Mouse (Mus musculus) macrophage (primary cell): Measurements from ENCODE around the gene Atxn7. TPM values are rescaled to one million over a fixed set of nuclear protein-coding genes. Genes with fewer than 3 reads are reported as not detected.

Source experiments
- H3K27ac ChIP-seq: fragments of 350-480 bp; formaldehyde crosslinking; 2 replicates; pipeline ENCODE4 v1.9.0; 2021
- H3K36me3 ChIP-seq: fragments of 350-480 bp; formaldehyde crosslinking; 2 replicates; pipeline ENCODE4 v1.9.0; 2021; ENCODE audit errors: inconsistent target
- H3K4me3 ChIP-seq: fragments of 350-480 bp; formaldehyde crosslinking; 2 replicates; pipeline ENCODE4 v1.9.0; 2021; ENCODE audit errors: inconsistent target
- H3K79me2 ChIP-seq: fragments of 350-480 bp; formaldehyde crosslinking; 2 replicates; pipeline ENCODE4 v1.9.0; 2021; ENCODE audit errors: inconsistent target
- WGBS: methylation state at CpG from one replicate; pipeline ENCODE4 v1.1.7; 2026; ENCODE audit warnings: inconsistent platforms; ENCODE audit not compliant: missing documents; 5-methylcytosine and 5-hydroxymethylcytosine counted together
- polyA plus RNA-seq: library from polyadenylated mRNA; stranded (reverse); fragments of 250-400 nt; gene quantifications from 3 replicates; pipeline ENCODE4 v1.2.4, GENCODE M21; 2018; ENCODE audit warnings: inconsistent platforms

Gene Atxn7
- polyA plus RNA-seq, 1 experiment from 2014 or later, result 6.7 TPM

GRCm38 (mm10) chr14:14062531-14063245 is 101.4 kb downstream of the Atxn7 start:
- no peak overlapping the region for H3K4me3 ChIP-seq
- 98% methylated on average over 11 of the region's 11 CpGs for WGBS
- H3K79me2 ChIP-seq, result peaks cover 14% of the 10 kb centered on the region; the same call in 1 of the 2 replicates

GRCm38 (mm10) chr14:14063382-14063781 is 102.1 kb downstream of the Atxn7 start:
- Histone ChIP-seq H3K27ac (no peak overlapping the region), H3K36me3 (0 out of 2 replicates have a peak, but pooled peaks cover 7% of the 10 kb centered on the region), H3K4me3 (no peak overlapping the region), H3K79me2 (peaks cover 14% of the 10 kb centered on the region; the same call in 1 of the 2 replicates)
- WGBS, result 79% methylated on average over 5 of the region's 5 CpGs

More at GRCm38 (mm10) chr14:14062531-14063245, 101.4 kb downstream of the Atxn7 start:
- 0 out of 2 replicates have a peak, but pooled peaks cover 7% of the 10 kb centered on the region for H3K36me3 ChIP-seq
- H3K27ac ChIP-seq, result no peak overlapping the region

- Histone ChIP-seq H3K4me3 (no peak overlapping the region), H3K79me2 (peaks cover 14% of the 10 kb centered on the region; the same call in 1 of the 2 replicates), H3K36me3 (no peaks in the 10 kb centered on the region), H3K27ac (no peak overlapping the region)
- 8% methylated on average over 5 of the region's 5 CpGs for WGBS
Measured at GRCm38 (mm10) chr14:14064486-14065141, 103.4 kb downstream of the Atxn7 start.

- H3K36me3 ChIP-seq, result no peaks in the 10 kb centered on the region
- H3K4me3 ChIP-seq, result no peak overlapping the region
- 53% methylated on average over 4 of the region's 4 CpGs for WGBS
- H3K79me2 ChIP-seq, result peaks cover 14% of the 10 kb centered on the region; the same call in 1 of the 2 replicates
- no peak overlapping the region for H3K27ac ChIP-seq
Measured at GRCm38 (mm10) chr14:14065142-14065498, 103.9 kb downstream of the Atxn7 start.

- Histone ChIP-seq H3K27ac (no peak overlapping the region), H3K36me3 (0 out of 2 replicates have a peak, but pooled peaks cover 4% of the 10 kb centered on the region), H3K4me3 (no peak overlapping the region), H3K79me2 (peaks cover 14% of the 10 kb centered on the region; the same call in 1 of the 2 replicates)
- WGBS, result 69% methylated on average over 6 of the region's 6 CpGs
Measured at GRCm38 (mm10) chr14:14066241-14066640, 105.0 kb downstream of the Atxn7 start.

- peak overlapping the region; percentile 84 for H3K27ac ChIP-seq
- peaks cover 4% of the 10 kb centered on the region; the same call in 1 of the 2 replicates for H3K36me3 ChIP-seq
- peaks cover 12% of the 10 kb centered on the region; the same call in 1 of the 2 replicates for H3K79me2 ChIP-seq
- H3K4me3 ChIP-seq, result peak overlapping the region; percentile 28
- under 1% methylated on average over 10 of the region's 10 CpGs for WGBS
Measured at GRCm38 (mm10) chr14:14067648-14068472, 106.6 kb downstream of the Atxn7 start.

- WGBS, result 8% methylated on average over 2 of the region's 3 CpGs
- peak overlapping the region; percentile 28; the same call in 1 of the 2 replicates for H3K4me3 ChIP-seq
- peak overlapping the region; percentile 84 for H3K27ac ChIP-seq
- peaks cover 4% of the 10 kb centered on the region; the same call in 1 of the 2 replicates for H3K36me3 ChIP-seq
- peaks cover 5% of the 10 kb centered on the region; the same call in 1 of the 2 replicates for H3K79me2 ChIP-seq
Measured at GRCm38 (mm10) chr14:14068553-14068952, 107.3 kb downstream of the Atxn7 start.

- Histone ChIP-seq H3K27ac (no peak overlapping the region), H3K4me3 (no peak overlapping the region), H3K79me2 (peaks cover 5% of the 10 kb centered on the region; the same call in 1 of the 2 replicates), H3K36me3 (peaks cover 4% of the 10 kb centered on the region; the same call in 1 of the 2 replicates)
- WGBS, result 89% methylated on average over 6 of the region's 6 CpGs
Measured at GRCm38 (mm10) chr14:14070541-14071315, 109.5 kb downstream of the Atxn7 start.

GRCm38 (mm10) chr14:14071456-14071855 is 110.2 kb downstream of the Atxn7 start:
- H3K27ac ChIP-seq, result no peak overlapping the region
- no peak overlapping the region for H3K4me3 ChIP-seq
- WGBS, result 83% methylated on average over 4 of the region's 4 CpGs

GRCm38 (mm10) chr14:14080604-14081194 is 119.5 kb downstream of the Atxn7 start:
- WGBS, result 97% methylated on average over 6 of the region's 6 CpGs
- Histone ChIP-seq H3K27ac (no peak overlapping the region), H3K79me2 (peaks cover 8% of the 10 kb centered on the region; the same call in 1 of the 2 replicates), H3K4me3 (no peak overlapping the region), H3K36me3 (no peaks in the 10 kb centered on the region)

More at GRCm38 (mm10) chr14:14071456-14071855, 110.2 kb downstream of the Atxn7 start:
- Histone ChIP-seq H3K36me3 (peaks cover 4% of the 10 kb centered on the region; the same call in 1 of the 2 replicates), H3K79me2 (peaks cover under 1% of the 10 kb centered on the region; the same call in 1 of the 2 replicates)

- Histone ChIP-seq H3K79me2 (peaks cover 8% of the 10 kb centered on the region; the same call in 1 of the 2 replicates), H3K27ac (no peak overlapping the region), H3K4me3 (no peak overlapping the region), H3K36me3 (peaks cover under 1% of the 10 kb centered on the region; the same call in 1 of the 2 replicates)
- 85% methylated on average over 8 of the region's 8 CpGs for WGBS
Measured at GRCm38 (mm10) chr14:14083811-14084210, 122.6 kb downstream of the Atxn7 start.

GRCm38 (mm10) chr14:14086711-14087263 is 125.5 kb downstream of the Atxn7 start:
- Histone ChIP-seq H3K36me3 (peaks cover 26% of the 10 kb centered on the region), H3K27ac (no peak overlapping the region), H3K4me3 (no peak overlapping the region), H3K79me2 (peaks cover 8% of the 10 kb centered on the region; the same call in 1 of the 2 replicates)
- 82% methylated on average over 4 of the region's 4 CpGs for WGBS

- H3K4me3 ChIP-seq, result no peak overlapping the region
- WGBS, result 65% methylated on average over 6 of the region's 6 CpGs
- H3K79me2 ChIP-seq, result peaks cover 8% of the 10 kb centered on the region; the same call in 1 of the 2 replicates
- no peak overlapping the region for H3K27ac ChIP-seq
- peaks cover 32% of the 10 kb centered on the region for H3K36me3 ChIP-seq
Measured at GRCm38 (mm10) chr14:14087348-14087747, 126.1 kb downstream of the Atxn7 start.
